Mouse (Mus musculus) erythroblast, embryonic 14.5 days (primary cell): Measurements from ENCODE around the gene Naa20.

Source experiments
- GATA1 ChIP-seq: IDR thresholded peaks from 2 replicates; pipeline ENCODE4 v1.6.1; 2012; ENCODE audit warnings: low read length, inconsistent platforms, mixed read lengths
- TAL1 ChIP-seq: IDR thresholded peaks from 3 replicates; pipeline ENCODE4 v1.6.1; 2012; ENCODE audit warnings: low read length, inconsistent platforms, mixed read lengths

DNA sequence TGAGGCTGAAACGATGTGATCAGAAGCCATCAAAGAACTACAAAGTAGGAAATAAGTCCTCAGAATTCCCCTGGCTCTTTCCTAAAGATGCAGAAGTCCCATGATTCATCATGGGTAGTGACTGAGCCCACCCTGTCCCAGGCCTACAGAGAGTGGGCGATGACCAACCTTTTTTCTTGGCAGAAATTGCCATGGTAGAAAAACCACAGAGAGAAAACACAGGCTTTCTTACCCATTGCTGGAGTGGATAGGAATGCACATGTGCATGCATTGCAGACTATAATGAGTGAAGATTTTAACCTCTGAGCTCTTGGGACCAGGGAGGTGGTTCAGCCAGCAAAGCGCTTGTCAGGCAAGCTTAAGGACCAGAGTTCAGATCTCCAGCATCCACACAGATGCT, 24.7 kb upstream of the Naa20 start:
- no peak for TF ChIP-seq TAL1
- no peak for TF ChIP-seq GATA1
